Mouse (Mus musculus): Measurements from ENCODE around the gene Mob4.

Mob4 gene

GRCm38 (mm10) chr1:55182392-55182791 is 51.4 kb downstream of the Mob4 start:
- no peak for DNase-seq (ENCODE audit: low read depth, low spot score)

- DNase-seq (ENCODE audit: low read depth, low spot score): no peak
These were observed 54.7 kb downstream of the Mob4 start for GRCm38 (mm10) chr1:55185718-55186117.

- DNase-seq (ENCODE audit: low read depth, low spot score): no peak
These were observed 55.7 kb downstream of the Mob4 start for GRCm38 (mm10) chr1:55186592-55187210.

- DNase-seq (ENCODE audit: low read depth, low spot score): no peak
These were observed 61.0 kb downstream of the Mob4 start for GRCm38 (mm10) chr1:55192015-55192414.

- DNase-seq (ENCODE audit: low read depth, low spot score): no peak
These were observed 61.8 kb downstream of the Mob4 start for GRCm38 (mm10) chr1:55192824-55193223.

GRCm38 (mm10) chr1:55193316-55193715 is 62.3 kb downstream of the Mob4 start:
- no peak for DNase-seq (ENCODE audit: low read depth, low spot score)

GRCm38 (mm10) chr1:55194064-55194915 is 63.3 kb downstream of the Mob4 start:
- DNase-seq (ENCODE audit: low read depth, low spot score): no peak

GRCm38 (mm10) chr1:55195021-55195420 is 64.0 kb downstream of the Mob4 start:
- no peak for DNase-seq (ENCODE audit: low read depth, low spot score)

GRCm38 (mm10) chr1:55196327-55197003 is 65.4 kb downstream of the Mob4 start:
- DNase-seq (ENCODE audit: low read depth, low spot score): no peak

GRCm38 (mm10) chr1:55198719-55199118 is 67.7 kb downstream of the Mob4 start:
- no peak for DNase-seq (ENCODE audit: low read depth, low spot score)

- no peak for DNase-seq (ENCODE audit: low read depth, low spot score)
These were observed 71.1 kb downstream of the Mob4 start for GRCm38 (mm10) chr1:55201850-55202752.
